Mouse (Mus musculus) layer of hippocampus, postnatal 36 days (tissue): ENCODE data around the gene Mas1. TPM values are rescaled to one million over a fixed set of nuclear protein-coding genes. Genes with fewer than 3 reads are reported as not detected.
"Not testable (repeated sequence)": the region's sequence is repeated elsewhere in the genome, so short reads cannot be mapped to it uniquely, and the experiment has no call there.

ENCODE experiments used
- DNase-seq, 2 experiments: peaks; one replicate each; pipeline ENCODE4 v3.0.0; 2022
- total RNA-seq, 2 experiments: library from RNA; stranded (reverse); gene quantifications; 2 replicates each; pipeline ENCODE4 v1.2.3; 2021

Mas1 gene
- total RNA-seq = 10 to 100 TPM; 52.1 to 63.5 TPM

DNA sequence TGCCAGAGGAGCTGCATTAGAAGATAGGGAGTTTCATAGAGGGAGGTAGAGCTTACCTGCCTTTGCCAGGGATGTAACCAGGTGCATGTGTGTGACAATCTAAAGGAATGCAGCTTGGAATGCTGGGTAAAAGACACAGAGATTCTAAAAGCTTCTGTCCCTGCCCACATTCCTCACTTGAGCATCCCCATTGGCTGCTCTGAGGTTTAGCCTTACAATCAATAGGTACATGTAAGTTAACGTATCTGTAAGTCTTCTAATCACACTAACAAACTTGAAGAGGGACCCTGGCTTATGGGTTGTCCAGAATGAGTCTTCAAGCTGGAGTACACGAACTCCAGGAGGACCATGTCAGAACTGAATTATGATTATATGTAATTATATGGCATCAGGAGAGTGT, at the start of gene Mas1:
Gene Mas1, minus strand, starts transcription at position 101 of the 400 bp plus-strand sequence.
- DNase-seq = no peak

DNA sequence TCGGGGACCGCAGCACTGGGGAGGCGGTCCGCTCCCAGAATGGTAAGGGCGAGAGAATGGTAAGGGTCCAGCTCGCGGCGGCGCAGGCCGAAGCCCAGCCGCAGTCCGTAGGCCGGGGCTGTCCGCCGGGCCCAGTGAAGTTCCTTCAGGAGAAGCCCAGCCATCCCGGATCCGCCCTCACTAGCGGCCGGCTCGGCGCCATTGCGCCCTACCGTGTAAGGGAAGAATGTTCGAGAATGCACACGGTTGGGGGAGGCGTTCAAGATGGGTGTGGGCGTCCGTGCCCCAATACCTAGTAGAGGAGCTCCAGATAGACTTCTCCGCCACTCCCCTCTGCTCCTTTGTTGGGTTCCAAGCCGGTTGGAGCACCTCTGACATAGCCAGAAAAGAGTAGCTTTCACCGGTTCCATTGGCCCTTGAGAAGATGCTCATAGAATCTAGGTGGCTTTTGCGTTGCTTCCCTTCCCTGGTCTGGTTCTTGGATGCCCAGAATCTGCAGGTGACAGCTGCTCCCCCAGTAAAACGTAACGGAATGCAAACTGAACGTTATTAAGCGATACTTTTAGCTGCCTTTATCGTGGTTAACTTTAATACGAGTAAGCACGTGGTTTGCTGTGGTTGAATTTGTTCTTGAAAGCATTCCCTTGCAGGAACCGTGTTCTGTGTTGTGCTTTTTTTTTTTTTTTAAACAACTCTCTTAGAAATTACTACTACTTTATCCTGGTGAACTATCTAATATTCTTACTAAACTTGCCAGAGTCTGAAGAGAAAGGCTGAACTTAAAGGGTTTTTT, 48.8 kb upstream of the Mas1 start:
- DNase-seq = no peak

DNA sequence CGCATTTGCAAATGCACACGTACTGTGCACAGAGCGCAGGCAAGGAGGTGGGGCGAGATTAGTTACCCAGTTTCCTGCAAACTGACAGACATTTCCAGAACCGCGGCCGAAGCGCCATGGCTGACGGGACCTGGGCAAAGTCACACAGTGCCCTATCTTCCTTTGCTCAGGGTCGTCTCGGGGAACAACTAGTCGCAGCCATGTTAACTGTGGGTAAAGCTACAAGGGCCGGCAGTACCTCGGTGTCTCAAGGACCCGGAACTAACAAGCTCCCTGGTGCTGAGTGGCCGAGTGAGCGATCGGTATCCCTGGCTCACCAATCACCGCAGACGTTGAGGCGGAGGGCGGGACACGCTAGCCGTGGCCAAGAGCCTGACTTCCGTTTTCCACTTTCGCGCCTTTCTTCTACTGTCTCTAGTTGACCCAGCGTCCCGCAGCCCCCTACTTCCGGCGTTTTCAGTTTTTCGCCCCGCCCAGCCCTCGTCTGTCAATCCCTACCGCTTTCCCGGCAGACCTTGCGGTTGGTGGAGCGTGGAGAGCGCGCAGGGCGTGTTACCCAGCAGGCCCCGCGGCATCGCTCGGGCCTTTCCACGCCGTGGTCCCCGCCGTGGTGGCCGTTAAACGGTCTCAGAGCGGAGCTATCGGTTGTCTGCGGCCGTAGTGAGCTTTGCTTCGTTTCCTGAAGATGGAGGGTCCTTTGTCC, 48.1 kb upstream of the Mas1 start, which contains the start of gene Mrpl18:
Gene Mrpl18, minus strand, starts transcription at position 465 of the 703 bp plus-strand sequence.
- DNase-seq = peak; percentile 99 to 100

DNA sequence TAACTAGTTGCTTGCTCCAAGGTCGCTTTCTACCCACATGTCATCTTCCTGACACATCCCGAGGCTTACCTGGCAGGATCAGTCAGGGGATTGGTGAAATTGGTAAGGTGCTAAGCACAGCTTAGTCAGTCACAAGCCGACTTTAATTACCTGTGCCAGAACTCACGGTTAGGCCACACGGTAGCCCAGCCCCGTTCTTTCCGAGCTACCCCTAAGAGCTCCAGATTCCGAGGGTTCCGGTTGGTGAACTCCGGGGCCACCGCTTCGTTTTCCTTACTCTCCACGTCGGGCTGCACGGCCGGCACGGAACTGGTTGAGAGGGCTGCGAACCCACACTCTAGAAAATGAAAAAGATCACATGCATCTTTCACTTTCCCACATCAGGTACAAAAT, 47.5 kb upstream of the Mas1 start, which contains the start of gene Tcp1:
Gene Tcp1, plus strand, starts transcription at position 214 of the 393 bp plus-strand sequence.
- no peak for DNase-seq

DNA sequence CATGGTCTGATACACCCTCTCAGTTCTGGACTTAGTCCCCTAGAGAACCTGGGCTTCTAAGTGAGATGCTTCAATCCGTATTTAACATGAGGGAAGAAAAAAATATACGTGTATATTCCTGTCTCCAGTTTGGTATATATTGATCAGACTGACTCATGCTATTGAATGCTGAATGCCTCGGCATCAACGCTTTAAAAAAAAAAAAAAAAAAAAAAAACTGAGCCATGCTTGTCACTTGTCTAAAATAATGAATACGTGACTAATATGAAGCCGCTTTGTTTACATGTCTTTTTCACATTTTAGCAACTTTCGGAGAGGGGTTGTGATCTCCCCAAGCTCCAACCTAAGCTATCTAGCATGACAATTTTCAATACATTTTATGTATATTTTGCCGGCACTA, 42.4 kb upstream of the Mas1 start:
- no peak for DNase-seq

DNA sequence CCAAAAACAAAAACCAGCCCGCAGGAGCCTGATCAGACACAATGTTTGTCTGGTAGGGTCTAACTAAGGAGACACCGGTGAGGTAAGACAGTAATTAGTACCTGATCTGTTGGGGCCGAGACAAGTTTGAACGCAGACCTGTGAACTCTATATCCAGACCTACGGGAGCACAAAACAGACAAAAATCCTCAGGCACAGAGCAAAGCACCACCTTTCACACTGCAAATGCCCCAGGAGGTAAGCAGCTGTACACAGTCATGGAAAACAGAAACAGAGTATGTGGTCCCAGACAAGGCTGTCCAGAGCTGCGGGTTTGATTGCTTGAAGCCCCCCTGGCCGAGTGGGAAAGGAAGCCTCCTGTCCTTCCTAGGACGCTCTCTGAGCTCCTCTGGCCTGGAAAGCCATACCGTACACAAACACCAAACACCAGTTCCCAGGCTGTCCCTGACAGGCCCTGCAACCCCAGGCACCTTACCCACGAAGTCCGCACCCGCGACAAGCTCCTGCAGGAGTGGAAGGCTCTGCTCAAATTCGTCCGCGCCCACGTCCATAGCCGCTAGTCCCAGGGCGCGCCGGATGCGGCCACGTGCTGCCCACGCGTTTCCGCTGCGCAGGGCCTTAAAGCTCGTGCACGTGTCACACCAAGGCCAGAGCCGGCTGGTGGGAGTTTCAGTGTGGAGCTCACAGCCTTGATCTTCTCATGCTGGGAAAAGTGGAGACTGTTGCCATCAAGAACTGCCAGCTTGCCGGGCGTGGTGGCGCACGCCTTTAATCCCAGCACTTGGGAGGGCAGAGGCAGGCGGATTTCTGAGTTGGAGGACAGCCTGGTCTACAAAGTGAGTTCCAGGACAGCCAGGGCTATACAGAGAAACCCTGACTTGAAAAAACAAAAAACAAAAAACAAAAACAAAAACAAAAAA, 41.7 kb upstream of the Mas1 start, which contains the start of gene Pnldc1:
Gene Pnldc1, minus strand, starts transcription at position 870 of the 920 bp plus-strand sequence.
- no peak for DNase-seq

DNA sequence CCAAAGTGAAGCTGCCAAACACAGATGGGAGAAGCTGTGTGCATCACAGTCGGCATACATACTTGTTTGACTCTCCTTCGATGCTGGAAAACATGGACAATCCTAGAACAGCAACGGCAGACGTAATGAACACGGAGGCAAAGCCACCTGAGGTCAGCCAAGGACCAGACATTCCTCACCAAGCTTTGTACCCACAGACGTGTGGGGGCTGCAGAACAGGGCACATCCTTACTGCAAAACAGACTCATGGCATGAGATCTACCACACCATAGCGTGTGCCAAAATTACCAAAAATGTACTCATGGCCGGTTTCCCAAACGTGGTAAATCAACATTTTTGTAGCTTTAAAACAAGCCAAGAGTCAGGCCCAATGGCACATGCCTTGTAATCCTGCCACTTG, 38.5 kb upstream of the Mas1 start:
- DNase-seq = no peak

DNA sequence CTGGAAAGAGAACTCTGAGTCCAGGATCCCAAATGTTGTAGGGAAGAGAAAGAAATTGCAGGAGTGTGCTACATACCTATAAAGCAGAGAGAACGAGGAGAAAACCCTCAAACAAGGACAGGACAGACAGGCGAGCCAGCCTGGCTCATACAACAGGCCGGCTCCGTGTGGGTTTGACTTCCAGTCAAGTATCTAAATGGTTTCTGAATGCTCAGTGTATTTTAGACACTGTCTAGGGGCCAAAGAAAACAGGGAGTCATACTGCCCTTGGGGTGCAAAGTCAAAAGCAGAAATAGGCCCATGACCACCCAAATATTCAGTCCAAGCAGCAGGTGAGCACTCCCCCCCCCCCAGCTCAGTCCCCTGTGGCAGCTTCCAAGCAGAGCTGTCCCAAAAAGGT, 37.9 kb upstream of the Mas1 start:
- no peak for DNase-seq

DNA sequence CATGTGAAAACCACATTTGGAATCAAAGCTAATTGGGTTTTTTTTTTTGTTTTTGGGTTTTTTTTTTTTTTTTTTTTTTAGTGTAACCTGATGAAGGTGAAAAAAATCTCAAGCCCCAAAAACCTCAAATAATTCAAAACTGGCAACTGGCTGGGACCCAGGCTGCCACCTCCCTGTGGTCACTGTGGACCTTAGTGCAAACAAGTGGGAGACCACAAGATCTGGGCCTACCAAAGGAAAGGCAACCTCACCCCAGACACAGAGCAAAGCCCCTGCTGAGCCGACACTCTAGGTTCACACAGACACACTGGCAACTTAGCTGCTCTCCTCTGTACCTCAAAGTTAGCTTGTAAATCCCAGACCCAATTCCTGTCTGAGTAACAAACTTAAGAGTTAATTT, 36.4 kb upstream of the Mas1 start:
- DNase-seq = no peak

DNA sequence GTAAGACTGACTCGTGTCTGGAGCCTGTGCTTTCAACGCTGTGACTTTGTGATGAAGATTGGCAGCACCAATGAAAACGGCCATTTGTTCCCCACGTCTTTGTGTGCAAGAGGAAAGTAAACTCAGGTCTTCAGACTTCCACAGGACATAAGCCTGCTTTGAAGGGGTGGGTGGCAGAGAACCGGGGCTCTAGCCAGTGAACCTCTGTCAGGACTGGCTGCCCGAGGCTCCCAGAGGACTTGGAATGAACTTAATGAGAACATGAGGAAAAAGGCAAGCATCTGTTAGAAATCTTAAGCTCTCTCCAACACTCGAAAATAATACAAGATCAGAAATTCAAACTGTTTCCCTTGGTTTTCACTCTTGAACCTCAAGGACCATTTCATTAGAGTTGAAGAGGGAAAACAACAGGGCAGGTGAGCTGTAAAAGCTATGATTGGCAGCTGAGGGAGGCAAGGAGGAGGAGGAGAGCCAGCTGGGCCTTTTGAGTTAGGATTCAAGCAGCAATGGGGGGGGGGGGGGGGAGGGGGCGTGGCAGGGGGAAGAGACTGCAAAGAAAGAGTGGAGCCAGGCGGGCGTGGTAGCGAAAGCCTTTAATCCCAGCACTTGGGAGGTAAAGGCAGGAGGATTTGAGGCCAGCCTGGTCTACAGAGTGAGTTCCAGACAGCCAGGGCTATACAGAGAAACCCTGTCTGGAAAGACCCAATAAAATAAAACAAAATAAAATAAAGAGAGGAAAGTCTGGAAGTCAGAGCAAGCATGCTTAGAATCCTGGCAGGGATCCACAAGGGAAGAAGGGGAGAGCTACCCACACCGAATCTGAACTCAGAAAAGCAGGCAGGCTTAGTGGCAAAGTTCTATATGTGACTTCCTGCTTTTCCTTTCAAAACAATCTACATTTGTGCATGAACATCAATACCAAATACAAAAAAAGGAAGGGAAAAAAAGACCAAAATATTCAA, 35.7 kb upstream of the Mas1 start:
- DNase-seq = no peak

DNA sequence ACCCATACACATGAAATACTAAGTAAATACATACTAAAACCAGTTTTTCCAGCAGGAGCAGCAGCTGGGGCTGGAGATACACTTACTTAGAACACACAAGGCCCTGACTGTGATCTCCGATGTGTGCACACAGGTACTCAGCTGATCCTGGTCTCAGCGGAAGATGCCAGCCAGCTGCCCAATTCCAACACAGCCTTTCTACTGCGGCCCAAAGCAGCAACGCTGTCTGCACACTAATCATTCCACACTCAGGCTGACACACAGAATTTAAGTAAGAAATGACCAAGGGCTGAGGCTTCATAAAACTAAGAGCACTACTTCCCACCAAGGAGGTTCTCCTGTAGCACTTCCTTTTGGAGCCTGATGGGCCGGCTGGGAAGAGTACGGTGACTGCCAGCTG, 34.3 kb upstream of the Mas1 start:
- no peak for DNase-seq

DNA sequence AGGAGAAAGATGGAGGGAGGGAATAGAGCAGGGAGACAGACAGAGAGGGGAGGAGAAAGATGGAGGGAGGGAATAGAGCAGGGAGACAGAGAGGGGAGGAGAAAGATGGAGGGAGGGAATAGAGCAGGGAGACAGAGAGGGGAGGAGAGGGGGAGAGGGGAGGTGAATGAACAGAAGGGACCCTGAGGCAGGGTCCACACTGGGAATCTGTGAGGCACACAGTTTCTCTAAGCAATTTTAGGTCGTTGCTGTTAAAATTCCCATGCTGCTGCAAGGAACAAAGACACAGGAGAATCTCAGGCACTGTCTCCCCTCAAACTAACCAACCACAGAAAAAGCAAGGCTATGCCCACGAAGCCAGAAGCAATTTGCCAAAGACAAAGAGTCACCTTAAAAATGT, 30.7 kb upstream of the Mas1 start:
- DNase-seq = not testable (repeated sequence)

DNA sequence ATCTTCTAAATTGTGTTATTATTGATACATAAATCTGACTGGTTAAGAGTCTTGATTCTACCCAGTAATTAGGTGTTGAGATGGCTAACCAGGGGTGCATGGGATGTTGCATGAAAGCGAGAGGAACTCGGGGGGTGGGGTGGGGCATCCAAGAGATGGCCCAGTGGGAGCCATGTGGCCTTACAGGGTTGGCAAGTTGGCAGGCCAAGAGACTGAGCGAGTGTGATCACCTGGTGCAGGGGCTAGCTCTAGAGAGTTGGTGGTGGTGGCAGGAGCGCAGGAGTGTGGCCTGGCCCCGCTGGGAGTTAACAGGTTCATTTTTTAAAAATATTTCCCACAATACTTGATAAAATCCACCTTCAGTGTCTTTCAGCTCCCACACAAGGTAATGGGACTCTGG, 29.7 kb upstream of the Mas1 start:
- DNase-seq = no peak

DNA sequence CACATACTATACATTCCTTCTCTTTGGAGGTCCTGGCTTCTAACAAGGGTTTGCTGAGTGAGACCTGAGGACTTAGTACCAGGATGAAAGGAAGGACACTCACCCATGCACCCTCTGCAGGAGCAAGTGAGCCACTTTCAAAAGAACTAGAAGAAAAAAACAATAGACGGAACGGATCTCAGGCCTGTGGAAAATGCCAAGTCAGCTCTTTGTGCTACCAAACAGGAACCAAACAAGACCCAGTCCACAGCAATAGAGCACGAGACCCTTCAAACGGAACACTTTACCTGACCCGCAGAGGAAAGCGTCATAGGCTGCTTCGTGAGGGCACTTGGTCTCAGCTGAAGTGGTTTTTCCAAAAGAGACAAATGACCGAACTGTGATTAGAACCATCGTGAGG, 24.1 kb upstream of the Mas1 start:
- DNase-seq = no peak

DNA sequence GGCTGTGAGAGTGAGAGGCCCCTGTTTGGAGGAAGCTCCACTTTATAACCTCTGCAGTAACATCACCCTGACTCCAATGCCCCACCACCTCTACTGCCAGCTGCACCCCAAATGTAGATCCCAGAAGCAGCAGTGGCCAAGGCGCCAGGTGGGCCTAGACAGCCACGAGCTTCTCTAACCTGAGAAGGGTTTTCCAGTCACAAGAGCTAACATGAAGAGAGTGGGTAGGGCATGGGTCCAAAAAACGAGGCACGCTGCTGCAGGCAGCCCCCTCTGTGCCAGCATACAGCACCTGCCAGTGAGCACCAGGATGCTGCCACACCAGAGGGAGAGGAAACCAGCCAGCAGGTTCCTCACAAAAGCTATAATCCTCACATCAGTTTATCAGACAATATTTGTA, 23.1 kb upstream of the Mas1 start:
- DNase-seq = no peak

DNA sequence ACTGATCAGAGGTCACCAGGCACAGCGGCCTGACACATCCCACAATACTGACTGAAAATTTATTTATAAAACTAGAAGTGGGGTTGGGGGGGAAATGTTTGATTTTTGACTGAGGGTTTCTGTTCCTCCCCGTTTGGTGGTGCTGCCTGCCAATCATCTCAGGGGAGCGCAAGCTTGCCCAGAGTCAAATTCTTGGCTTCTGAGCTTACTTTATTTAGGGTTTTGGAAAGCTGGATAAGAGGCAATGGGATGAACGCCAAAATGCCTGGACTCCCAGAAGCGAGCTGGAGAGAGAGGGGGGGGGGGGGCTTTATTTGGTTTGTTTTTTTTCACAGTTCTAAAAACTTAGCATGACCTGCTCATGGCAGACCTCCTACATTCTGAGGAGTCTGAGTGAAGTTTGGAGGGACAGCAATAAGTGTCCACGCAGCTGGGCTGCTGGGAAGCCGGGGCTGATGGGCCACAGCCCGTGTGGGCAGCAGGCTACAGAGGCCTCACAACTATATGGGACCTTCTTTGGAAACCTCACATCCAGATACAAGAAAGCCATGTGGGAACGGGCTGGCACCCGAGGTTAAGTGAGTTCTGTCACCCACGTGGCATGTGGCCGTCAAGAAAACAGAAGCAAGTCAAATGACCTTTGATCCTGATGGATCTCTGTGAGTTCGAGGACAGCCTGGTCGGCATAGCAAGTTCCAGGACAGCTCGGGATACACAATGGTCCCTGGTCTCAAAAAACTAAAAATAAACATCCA, 19.3 kb upstream of the Mas1 start:
- no peak for DNase-seq

DNA sequence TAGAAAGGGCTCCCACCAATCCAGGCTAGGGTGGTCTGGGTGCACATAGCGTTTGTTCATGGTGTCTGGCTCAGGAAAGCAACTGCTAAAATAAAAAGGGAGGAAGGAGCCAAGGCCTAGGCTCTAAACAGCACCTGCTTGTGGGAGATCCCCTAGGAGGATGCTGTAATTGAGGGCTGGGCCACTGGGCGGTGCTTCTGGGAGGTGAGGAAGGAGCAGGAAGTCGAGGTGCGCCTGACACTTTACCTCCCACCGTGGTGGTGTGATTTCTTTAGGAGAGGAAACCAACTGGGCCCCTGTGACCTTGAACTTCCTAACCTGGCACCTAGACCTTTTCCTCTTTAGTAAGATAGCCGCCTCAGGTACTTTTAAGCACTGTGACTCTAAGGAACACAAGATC, 18.7 kb upstream of the Mas1 start:
- no peak for DNase-seq

DNA sequence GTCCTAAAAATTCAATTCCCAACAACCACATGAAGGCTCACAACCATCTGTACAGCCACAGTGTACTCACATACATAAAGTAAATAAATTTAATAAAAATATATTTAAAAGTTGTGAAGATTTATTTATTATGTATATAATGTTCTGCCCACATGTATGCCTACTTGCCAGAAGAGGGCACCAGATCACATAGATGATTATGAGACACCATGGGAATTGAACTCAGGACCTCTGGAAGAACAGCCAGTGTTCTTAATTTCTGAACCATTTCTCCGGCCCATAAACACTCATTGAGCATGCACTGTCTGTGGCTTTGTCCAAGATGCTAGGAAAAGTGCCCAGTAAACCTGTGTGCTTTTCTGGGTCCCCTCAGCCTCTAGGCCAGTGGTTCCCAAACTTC, 13.3 kb upstream of the Mas1 start:
- no peak for DNase-seq

DNA sequence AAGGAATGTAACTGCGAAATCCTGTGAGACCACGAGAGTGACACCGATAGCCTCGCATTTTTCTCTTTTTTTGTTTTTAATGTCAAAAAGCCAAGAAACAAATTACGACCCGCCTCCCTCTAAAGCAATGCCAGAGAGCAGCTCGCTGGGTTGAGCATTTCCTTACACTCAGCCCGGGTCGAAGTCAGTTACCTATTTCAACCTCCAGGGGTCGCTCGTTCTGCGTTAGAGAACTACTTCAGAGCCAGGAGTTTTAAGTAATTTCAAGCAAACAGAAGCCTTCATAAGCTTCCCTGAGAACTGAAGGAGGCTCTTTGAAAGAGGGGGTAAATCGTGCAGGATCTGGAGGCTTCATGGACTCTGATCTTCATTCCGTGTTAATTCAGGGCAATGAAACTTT, 12.2 kb upstream of the Mas1 start:
- DNase-seq = peak; percentile 76

DNA sequence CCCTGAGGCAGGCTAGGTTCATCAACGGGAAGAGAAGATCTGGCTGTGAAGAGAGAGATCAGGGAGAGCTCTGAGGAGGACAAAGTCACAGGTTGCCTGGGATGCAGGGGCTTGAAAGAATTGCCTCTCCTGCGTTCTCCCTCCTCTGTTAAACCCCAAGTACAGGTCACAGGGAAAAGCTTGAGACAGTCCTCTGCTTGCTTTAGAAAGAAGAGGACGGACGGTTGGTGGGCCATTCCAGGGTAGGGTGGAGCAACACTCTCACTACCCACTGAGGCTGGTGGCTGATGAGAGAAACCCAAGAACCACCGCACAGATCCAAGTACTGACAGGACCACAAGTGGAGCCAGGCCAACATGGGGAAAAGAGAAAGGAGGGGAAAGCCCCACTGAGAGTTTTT, 7.8 kb upstream of the Mas1 start, which contains the start of gene Mrgprh:
Gene Mrgprh, plus strand, starts transcription at position 301 of the 400 bp plus-strand sequence.
- DNase-seq = no peak
